Mouse (Mus musculus): ENCODE data around the gene Rbm4. TPM values are rescaled to one million over a fixed set of nuclear protein-coding genes. Genes with fewer than 3 reads are reported as not detected.
A peak's percentile ranks its signal among the peaks of the same experiment; 100 is the strongest.
"Not testable (repeated sequence)": the region's sequence is repeated elsewhere in the genome, so short reads cannot be mapped to it uniquely, and the experiment has no call there.

Gene Rbm4
- total RNA-seq, 2 experiments from 2014 or later: 72.9 to 74.7 TPM

- DNase-seq (ENCODE audit: low spot score in 2 of 2): no peak
Measured at GRCm38 (mm10) chr19:4802691-4803091, 9.0 kb upstream of the Rbm4 start.

DNA sequence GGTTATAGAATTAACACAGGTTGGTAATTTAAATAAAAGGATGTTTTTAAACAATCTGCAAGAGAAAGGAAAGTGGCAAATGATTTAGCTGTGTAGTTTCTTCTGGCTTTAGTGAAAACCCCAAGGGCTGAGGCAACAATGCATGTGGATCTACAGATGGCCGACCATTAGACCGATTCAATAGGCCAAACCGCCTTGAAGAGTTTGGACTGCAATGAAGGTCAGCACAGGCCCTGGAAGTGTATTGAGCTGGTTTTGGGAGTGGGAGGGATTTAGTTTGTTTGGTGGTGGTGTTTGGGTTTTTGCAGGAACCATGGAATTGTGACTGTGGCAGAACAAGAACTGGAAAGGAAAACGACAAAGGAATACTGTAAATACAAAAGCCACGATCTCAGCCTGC is 5.4 kb upstream of the Rbm4 start:
- DNase-seq (ENCODE audit: low spot score in 2 of 2): no peak

GRCm38 (mm10) chr19:4797846-4798245 is 4.1 kb upstream of the Rbm4 start:
- DNase-seq (ENCODE audit: low spot score in 2 of 2): no peak

GRCm38 (mm10) chr19:4795929-4796328 is 2.2 kb upstream of the Rbm4 start:
- no peak for DNase-seq (ENCODE audit: low spot score in 2 of 2)

- no peak for DNase-seq (ENCODE audit: low spot score in 2 of 2)
Measured at GRCm38 (mm10) chr19:4793281-4793830, 345 bp downstream of the Rbm4 start.

- no peak for DNase-seq (ENCODE audit: low spot score in 2 of 2)
Measured at GRCm38 (mm10) chr19:4786313-4786712, 7.4 kb downstream of the Rbm4 start.

DNA sequence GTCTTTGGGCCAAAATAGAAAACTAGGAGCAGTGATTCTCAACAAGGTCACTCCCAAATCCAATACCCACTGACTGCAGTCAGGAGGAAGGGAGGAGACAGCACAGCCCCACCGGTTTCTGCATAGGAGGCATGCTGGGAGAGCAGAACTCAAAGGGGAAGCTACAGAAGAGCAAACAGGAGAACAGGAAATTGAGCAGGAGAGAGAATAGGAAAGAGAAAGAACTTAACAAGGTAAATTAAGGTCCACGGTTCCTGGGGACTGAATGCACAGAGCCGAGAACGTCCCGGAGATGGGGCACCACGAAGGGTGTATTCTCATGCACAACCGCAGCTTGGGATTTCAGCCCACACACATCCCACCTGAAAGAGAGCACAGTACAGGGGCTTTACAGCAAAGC is 8.5 kb downstream of the Rbm4 start:
- no peak for DNase-seq (ENCODE audit: low spot score in 2 of 2)

GRCm38 (mm10) chr19:4782891-4783290 is 10.8 kb downstream of the Rbm4 start:
- DNase-seq (ENCODE audit: low spot score in 2 of 2): no peak

GRCm38 (mm10) chr19:4772785-4773184 is 20.9 kb downstream of the Rbm4 start:
- no peak for DNase-seq (ENCODE audit: low spot score in 2 of 2)

DNA sequence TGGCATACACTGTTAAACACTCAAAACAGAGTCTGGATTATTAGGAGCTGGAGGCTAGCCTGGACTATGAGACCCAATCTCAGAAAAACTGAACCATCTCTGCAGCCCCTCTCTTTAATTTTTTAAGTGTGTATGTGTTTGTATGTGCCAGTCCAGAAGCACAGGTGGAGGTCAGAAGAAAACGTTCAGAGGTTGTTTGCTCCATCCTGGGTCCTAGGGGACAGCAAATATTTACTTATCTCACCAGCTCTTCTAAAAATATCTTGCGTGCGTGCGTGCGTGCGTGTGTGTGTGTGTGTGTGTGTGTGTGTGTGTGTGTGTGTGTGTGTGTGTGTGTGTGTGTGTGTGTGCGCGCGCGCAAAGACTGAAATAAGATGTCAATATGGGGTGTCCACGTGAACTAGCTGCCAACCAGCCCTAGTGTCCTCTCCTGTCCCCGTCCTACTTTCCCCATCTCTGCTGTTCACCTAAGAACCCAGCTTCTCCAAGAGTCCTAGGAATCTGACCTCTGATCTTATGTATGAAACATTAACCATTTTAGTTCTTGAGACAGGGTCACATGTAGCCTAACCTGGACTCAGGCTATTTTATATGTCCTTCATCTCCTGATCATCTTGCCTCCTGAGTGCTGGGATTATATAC is 26.1 kb downstream of the Rbm4 start:
- no peak for DNase-seq (ENCODE audit: low spot score in 2 of 2)

DNA sequence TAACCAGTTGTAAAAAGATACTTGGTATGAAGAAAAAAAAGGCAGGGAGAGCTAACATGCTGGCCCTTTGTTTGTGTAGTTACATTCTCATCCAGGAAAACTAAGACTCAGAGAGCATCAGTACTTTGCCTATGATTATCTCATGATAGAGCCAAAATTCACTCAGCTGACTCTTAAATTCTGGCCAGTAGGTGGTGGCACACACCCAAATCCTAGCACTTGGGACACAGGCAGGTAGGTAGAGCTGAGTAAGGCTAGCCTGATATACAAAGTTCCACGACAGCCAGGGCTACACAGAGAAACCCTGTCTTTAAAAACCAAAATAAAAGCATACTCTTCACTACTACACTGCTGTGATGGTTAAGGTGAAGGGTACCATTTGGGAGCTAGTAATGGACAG is 30.8 kb downstream of the Rbm4 start:
- no peak for DNase-seq (ENCODE audit: low spot score in 2 of 2)

GRCm38 (mm10) chr19:4760544-4760943 is 33.2 kb downstream of the Rbm4 start:
- DNase-seq (ENCODE audit: low spot score in 2 of 2): not testable (repeated sequence)

GRCm38 (mm10) chr19:4756921-4757320 is 36.8 kb downstream of the Rbm4 start:
- no peak for DNase-seq (ENCODE audit: low spot score in 2 of 2)

DNA sequence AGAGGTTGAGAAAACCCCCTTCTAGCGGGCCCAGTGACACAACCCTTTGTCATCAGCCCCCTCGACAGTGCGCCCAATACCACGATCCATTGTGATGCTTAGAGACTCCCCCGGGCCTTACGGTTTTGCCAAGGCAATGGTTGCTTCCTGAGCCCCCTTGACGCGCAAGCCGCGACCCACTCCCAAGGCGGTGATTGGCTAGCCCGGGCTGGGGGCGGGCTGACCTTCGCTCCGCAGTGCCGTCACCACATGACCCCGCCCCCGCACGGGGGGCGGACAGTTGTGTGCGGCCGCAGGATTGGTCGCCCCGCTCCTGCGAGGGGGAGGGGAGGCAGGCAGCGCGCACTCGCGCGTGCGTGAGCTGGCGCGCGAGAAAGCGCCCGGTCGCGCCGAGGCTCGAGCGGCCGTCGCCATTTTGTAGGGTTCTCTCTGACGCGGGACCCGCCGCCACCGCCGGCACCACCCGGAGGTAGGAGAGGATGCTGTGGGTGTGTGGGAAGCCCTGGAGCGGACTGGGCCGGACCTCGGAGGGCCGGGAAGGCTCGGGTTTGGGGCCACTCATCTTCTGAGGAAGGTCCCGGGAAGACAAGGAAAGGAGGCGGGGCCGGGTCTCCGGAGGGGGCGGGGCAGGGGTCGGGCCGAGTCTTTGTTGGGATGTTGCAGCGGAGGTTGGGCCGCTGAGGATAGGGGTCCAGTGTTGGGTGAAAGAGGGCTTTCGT is 37.3 kb downstream of the Rbm4 start, which contains the start of gene Rbm4b:
TSS of gene Rbm4b (plus strand) at position 305 of the 719 bp plus-strand sequence.
- peak; percentile 97 to 98 for DNase-seq (ENCODE audit: low spot score in 2 of 2)

DNA sequence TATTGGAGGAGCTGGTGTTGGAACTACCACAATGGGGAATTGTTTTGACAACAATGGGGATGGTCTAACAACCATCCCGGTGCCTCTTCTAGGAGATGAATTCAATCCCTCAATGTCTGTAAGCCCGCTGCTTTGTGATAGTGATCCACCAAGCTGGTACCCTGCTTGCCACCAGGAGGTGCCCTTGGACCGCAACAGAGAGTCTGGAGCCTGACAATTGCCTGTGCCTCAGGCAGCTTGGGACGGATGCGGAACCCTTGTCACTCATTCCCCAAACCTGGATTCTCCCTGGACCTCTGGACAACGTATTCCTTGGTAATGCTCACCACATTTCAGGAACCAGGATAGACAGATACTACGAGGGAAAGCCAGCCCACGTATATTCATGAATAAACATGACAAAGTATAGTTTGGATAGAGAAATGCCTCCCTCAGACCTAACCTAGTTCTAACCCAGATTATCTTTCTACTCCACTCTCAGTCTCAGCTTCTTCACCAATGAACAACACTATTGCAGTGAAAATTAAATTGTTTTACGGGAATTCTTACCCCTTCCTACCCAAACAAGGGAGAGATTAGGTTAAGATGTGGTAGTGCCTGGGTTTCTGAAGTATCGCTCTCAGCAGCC is 38.0 kb downstream of the Rbm4 start:
- DNase-seq (ENCODE audit: low spot score in 2 of 2): peak; percentile 90 to 93

DNA sequence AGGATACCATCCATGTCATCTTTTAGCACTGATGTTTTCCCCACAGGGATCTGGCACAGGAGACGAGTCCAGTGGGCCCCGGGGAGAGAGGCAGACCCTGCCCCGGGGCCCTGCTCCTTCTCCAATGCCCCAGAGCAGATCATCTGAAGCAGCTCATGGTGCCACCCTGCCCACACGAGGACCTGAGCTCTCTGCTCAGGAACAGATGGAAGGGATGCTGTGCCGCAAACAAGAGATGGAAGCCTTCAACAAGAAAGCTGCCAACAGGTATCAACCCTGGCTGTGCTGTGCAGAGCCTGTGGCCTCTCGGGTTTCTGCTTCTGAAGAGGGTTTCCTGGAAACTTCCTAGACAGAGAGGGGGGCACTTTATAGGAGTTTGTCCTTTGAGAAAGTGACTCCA is 43.7 kb downstream of the Rbm4 start:
- no peak for DNase-seq (ENCODE audit: low spot score in 2 of 2)

- no peak for DNase-seq (ENCODE audit: low spot score in 2 of 2)
Measured at GRCm38 (mm10) chr19:4748493-4748892, 45.2 kb downstream of the Rbm4 start.

GRCm38 (mm10) chr19:4747631-4748312 is 45.9 kb downstream of the Rbm4 start:
- DNase-seq (ENCODE audit: low spot score in 2 of 2): no peak

DNA sequence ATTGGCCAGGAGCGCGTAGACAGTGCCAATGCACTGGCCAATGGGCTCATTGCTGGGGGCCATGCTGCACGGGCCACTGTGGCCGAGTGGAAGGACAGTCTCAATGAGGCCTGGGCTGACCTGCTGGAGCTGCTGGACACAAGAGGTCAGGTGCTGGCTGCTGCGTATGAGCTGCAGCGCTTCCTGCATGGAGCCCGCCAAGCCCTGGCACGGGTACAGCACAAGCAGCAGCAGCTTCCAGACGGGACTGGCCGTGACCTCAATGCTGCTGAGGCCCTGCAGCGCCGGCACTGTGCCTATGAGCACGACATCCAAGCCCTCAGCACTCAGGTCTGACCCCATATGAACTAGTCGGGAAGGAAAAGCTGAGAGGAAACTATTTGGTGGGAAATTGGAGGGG is 47.1 kb downstream of the Rbm4 start:
- DNase-seq (ENCODE audit: low spot score in 2 of 2): no peak

DNA sequence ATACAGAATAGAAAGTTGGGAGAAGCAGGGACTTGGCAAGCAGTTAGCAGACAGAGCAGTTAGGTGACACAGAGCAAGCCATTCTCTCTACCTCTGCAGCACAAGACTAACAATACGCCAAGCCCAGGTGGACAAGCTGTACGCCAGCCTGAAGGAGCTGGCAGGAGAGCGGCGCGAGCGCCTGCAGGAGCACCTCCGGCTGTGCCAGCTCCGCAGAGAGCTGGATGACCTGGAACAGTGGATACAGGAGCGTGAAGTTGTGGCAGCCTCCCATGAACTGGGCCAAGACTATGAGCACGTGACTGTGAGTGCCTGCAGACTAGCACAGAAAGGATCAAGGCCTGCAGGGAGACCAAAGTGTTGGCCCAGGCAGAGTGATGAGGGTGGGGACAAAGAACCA is 48.0 kb downstream of the Rbm4 start:
- no peak for DNase-seq (ENCODE audit: low spot score in 2 of 2)

GRCm38 (mm10) chr19:4745057-4745456 is 48.6 kb downstream of the Rbm4 start:
- peak in 1 of 2 experiments; percentile 46 for DNase-seq (ENCODE audit: low spot score in 2 of 2)

All from layer of hippocampus, postnatal 14 days (tissue).